Mouse (Mus musculus): Measurements from ENCODE around the gene Rergl. TPM values are rescaled to one million over a fixed set of nuclear protein-coding genes. Genes with fewer than 3 reads are reported as not detected.

Gene Rergl
- not detected in 2 replicates for polyA plus RNA-seq (2012; rRNA removed)

DNA sequence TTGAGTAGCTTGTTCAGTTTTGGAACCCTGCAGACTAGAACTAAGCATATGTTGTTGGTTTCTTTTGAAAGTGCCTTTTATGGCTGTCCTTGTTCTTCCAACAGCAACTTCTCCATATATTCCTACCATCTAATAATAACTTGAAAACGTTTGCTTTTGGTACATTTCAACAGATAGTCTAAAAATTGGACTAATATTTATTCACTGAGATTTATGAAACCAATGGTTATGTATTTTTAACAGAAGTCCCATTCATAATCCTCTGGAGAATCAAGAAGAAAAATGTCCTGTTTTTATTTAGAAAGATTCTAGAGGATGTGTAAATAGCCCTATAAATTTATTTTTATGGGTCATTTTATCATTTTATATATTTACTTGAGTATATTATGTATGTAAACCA lies at the start of gene Rergl:
Gene Rergl (minus strand): TSS at position 101 of the 400 bp plus-strand sequence.
- no peak for TF ChIP-seq POLR2A (IDR thresholded peaks at IDR 0.05; ENCODE audit: low read depth, low read length)
- no peak for TF ChIP-seq CTCF (IDR thresholded peaks at IDR 0.05; ENCODE audit: extremely low read depth, insufficient read length, insufficient replicate concordance, low read depth, low read length)
- Histone ChIP-seq H3K4me3 (ENCODE audit: low read depth, low read length) (no peak within 1 kb of the TSS), H3K4me1 (ENCODE audit: control insufficient read depth, insufficient read depth, insufficient read length, low read length) (no peaks in the 10 kb centered on the region), H3K36me3 (ENCODE audit: control insufficient read depth, insufficient read depth, low read length) (no peaks in the 10 kb centered on the region), H3K27ac (ENCODE audit: insufficient read depth, low read depth, low read length) (no peak within 1 kb of the TSS), H3K27me3 (ENCODE audit: control insufficient read depth, insufficient read depth, low read length) (no peaks in the 10 kb centered on the region)
- 11% methylated on average over 1 of the region's 1 CpGs for WGBS

DNA sequence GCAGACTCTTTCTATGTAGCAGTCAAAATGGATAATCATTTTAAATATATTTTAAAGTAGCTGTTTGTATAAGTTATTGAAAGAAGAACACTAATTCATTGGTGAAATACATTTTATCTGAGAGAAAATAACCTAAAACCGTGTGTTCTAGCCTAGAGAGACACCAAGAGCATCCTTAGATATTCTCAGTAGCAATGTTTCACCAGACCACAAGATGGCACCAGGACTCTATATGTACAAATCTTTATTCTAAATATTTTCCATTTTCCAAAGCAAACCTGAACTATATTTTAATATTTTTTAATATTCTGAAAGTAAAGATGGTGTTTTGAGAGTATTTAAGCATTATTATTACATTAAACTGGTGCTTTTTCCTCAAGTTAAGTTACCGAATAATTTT lies 36.7 kb upstream of the Rergl start:
- Histone ChIP-seq H3K27ac (ENCODE audit: insufficient read depth, low read depth, low read length) (no peak overlapping the region), H3K27me3 (ENCODE audit: control insufficient read depth, insufficient read depth, low read length) (no peaks in the 10 kb centered on the region), H3K4me1 (ENCODE audit: control insufficient read depth, insufficient read depth, insufficient read length, low read length) (peaks cover 6% of the 10 kb centered on the region; the same call in 1 of the 2 replicates), H3K36me3 (ENCODE audit: control insufficient read depth, insufficient read depth, low read length) (no peaks in the 10 kb centered on the region), H3K4me3 (ENCODE audit: low read depth, low read length) (no peak overlapping the region)
- TF ChIP-seq CTCF (IDR thresholded peaks at IDR 0.05; ENCODE audit: extremely low read depth, insufficient read length, insufficient replicate concordance, low read depth, low read length) = no peak
- no peak for TF ChIP-seq POLR2A (IDR thresholded peaks at IDR 0.05; ENCODE audit: low read depth, low read length)
- 44% methylated on average over 2 of the region's 2 CpGs for WGBS

DNA sequence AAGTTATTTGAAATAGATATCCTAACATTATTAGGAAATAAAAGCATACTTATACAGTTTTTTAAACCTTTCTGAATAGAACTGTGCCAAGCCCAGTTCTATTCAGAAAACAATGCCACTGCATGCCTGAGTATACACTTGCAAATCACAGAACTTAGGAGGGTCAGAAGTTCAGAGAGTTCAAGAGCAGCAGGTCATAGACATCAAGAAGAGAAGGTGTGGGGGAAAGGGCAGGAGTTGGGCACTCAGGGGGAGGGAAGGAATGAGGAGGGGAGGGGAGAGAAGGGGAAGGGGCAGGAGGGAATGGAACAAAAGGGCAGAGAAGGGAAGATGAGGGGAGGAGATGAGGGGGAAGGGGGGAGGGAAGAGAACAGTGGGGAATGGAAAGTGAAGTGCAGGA lies 23.6 kb upstream of the Rergl start:
- no peaks in the 10 kb centered on the region for H3K4me1 ChIP-seq (ENCODE audit: control insufficient read depth, insufficient read depth, insufficient read length, low read length)
- TF ChIP-seq POLR2A (IDR thresholded peaks at IDR 0.05; ENCODE audit: low read depth, low read length) (no peak), CTCF (IDR thresholded peaks at IDR 0.05; ENCODE audit: extremely low read depth, insufficient read length, insufficient replicate concordance, low read depth, low read length) (no peak)

DNA sequence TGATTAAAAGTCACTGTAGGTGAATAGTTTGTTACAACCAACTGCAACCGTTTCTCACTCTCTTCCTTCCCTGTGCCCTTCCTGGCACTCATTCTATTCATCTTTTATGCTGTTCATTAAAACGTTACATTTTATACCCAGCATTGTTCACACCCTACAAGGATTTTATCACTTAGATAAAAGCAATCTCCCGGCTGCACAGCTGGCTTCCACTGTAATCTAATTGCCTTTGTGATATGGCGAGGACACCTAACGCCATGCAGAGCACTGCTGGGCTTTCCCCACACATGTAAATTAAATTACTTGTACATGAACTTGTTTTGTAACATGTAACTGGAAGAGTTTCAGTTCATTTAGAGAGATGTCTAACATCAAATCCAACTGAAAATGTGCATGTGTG lies 22.5 kb upstream of the Rergl start:
- no peaks in the 10 kb centered on the region for H3K27me3 ChIP-seq (ENCODE audit: control insufficient read depth, insufficient read depth, low read length)
- H3K4me3 ChIP-seq (ENCODE audit: low read depth, low read length) = no peak overlapping the region
- H3K27ac ChIP-seq (ENCODE audit: insufficient read depth, low read depth, low read length) = no peak overlapping the region
- 26% methylated on average over 5 of the region's 5 CpGs for WGBS
- no peaks in the 10 kb centered on the region for H3K36me3 ChIP-seq (ENCODE audit: control insufficient read depth, insufficient read depth, low read length)
- H3K4me1 ChIP-seq (ENCODE audit: control insufficient read depth, insufficient read depth, insufficient read length, low read length) = no peaks in the 10 kb centered on the region
- no peak for TF ChIP-seq CTCF (IDR thresholded peaks at IDR 0.05; ENCODE audit: extremely low read depth, insufficient read length, insufficient replicate concordance, low read depth, low read length)
- no peak for TF ChIP-seq POLR2A (IDR thresholded peaks at IDR 0.05; ENCODE audit: low read depth, low read length)

More for the DNA sequence above, 23.6 kb upstream of the Rergl start:
- no peaks in the 10 kb centered on the region for H3K36me3 ChIP-seq (ENCODE audit: control insufficient read depth, insufficient read depth, low read length)
- H3K27me3 ChIP-seq (ENCODE audit: control insufficient read depth, insufficient read depth, low read length) = no peaks in the 10 kb centered on the region
- no peak overlapping the region for H3K27ac ChIP-seq (ENCODE audit: insufficient read depth, low read depth, low read length)
- H3K4me3 ChIP-seq (ENCODE audit: low read depth, low read length) = no peak overlapping the region

DNA sequence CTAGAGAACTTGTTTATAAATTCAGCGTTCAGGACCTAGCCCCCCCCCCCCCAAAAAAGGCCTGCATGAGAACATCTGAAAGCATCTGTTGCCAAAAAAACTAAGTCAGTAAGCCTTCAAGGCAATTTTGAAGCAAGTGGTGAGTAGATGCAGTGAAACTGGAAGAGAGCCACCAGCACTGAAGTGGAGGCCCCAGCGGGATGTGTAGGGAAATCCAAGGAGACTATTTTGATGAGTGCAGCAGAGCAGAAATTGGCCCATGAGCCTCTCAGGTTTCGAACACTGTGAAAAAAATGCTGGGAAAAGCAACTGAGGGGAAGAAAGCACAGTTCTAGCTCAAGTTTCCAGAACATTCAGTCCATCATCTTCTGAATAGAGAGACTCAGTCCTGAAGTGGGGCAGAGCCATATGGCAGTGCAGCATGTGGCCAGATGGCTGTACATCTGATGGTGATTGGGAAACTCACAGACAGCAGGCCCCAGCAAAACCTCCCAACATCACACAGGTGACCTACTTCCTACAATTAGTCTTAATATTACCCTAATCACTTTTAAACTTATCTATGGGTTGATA lies 13.2 kb upstream of the Rergl start:
- H3K4me1 ChIP-seq (ENCODE audit: control insufficient read depth, insufficient read depth, insufficient read length, low read length) = no peaks in the 10 kb centered on the region
- TF ChIP-seq POLR2A (IDR thresholded peaks at IDR 0.05; ENCODE audit: low read depth, low read length) (no peak), CTCF (IDR thresholded peaks at IDR 0.05; ENCODE audit: extremely low read depth, insufficient read length, insufficient replicate concordance, low read depth, low read length) (no peak)
- H3K4me3 ChIP-seq (ENCODE audit: low read depth, low read length) = no peak overlapping the region
- H3K36me3 ChIP-seq (ENCODE audit: control insufficient read depth, insufficient read depth, low read length) = no peaks in the 10 kb centered on the region
- H3K27ac ChIP-seq (ENCODE audit: insufficient read depth, low read depth, low read length) = no peak overlapping the region
- WGBS = 72% methylated on average over 3 of the region's 3 CpGs
- H3K27me3 ChIP-seq (ENCODE audit: control insufficient read depth, insufficient read depth, low read length) = no peaks in the 10 kb centered on the region

DNA sequence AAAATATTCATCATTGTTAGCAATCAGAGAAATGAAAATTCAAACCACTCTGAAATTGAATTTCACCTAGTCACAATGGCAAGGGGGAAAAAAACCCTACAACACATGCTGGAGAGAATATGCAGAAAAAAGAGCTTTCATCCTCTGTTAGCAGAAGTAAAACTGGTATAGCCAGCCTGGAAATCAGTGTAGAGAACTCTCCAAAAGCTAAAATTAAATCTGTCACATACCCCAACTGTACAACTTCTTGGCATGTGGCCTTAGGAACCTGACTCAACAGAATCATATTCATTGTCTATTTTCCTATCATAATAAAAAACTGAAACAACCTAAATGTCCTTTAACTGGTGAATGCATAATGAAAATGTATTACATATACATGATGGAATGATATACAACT lies 22.0 kb downstream of the Rergl start:
- TF ChIP-seq CTCF (IDR thresholded peaks at IDR 0.05; ENCODE audit: extremely low read depth, insufficient read length, insufficient replicate concordance, low read depth, low read length) = no peak
- no peak for TF ChIP-seq POLR2A (IDR thresholded peaks at IDR 0.05; ENCODE audit: low read depth, low read length)
- no peak overlapping the region for H3K4me3 ChIP-seq (ENCODE audit: low read depth, low read length)
- H3K36me3 ChIP-seq (ENCODE audit: control insufficient read depth, insufficient read depth, low read length) = no peaks in the 10 kb centered on the region
- H3K27ac ChIP-seq (ENCODE audit: insufficient read depth, low read depth, low read length) = no peak overlapping the region
- H3K27me3 ChIP-seq (ENCODE audit: control insufficient read depth, insufficient read depth, low read length) = no peaks in the 10 kb centered on the region
- H3K4me1 ChIP-seq (ENCODE audit: control insufficient read depth, insufficient read depth, insufficient read length, low read length) = no peaks in the 10 kb centered on the region

DNA sequence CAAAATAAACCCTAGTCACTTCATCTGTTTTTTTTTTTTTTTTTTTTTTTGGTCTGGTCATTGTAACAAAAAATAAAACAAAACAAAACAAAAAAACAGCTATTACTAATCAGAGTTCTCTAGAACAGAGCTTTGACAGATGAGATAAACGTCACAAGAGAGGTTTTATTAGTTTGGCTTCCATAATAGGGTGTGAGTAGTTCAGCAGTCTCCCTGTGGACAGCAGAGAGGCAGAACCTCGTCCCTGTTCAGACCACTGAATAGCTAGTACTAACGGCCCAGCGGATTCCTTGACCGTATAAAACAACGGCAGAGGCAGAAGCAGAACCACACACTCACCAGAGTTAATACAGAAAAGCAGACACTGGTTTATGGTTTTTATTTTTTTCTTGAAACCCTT lies 36.8 kb downstream of the Rergl start:
- H3K4me1 ChIP-seq (ENCODE audit: control insufficient read depth, insufficient read depth, insufficient read length, low read length) = no peaks in the 10 kb centered on the region
- no peak overlapping the region for H3K4me3 ChIP-seq (ENCODE audit: low read depth, low read length)
- WGBS = 58% methylated on average over 6 of the region's 6 CpGs
- H3K27me3 ChIP-seq (ENCODE audit: control insufficient read depth, insufficient read depth, low read length) = no peaks in the 10 kb centered on the region
- no peak overlapping the region for H3K27ac ChIP-seq (ENCODE audit: insufficient read depth, low read depth, low read length)
- no peaks in the 10 kb centered on the region for H3K36me3 ChIP-seq (ENCODE audit: control insufficient read depth, insufficient read depth, low read length)
- TF ChIP-seq CTCF (IDR thresholded peaks at IDR 0.05; ENCODE audit: extremely low read depth, insufficient read length, insufficient replicate concordance, low read depth, low read length) = no peak
- TF ChIP-seq POLR2A (IDR thresholded peaks at IDR 0.05; ENCODE audit: low read depth, low read length) = no peak

Data from small intestine, adult 2 months (tissue).